Mouse (Mus musculus) stomach, embryonic 16.5 days (tissue): Measurements from ENCODE around the gene Clec1a. TPM values are rescaled to one million over a fixed set of nuclear protein-coding genes. Genes with fewer than 3 reads are reported as not detected.
"Not testable (repeated sequence)": the region's sequence is repeated elsewhere in the genome, so short reads cannot be mapped to it uniquely, and the experiment has no call there.

Experiments
- ATAC-seq: fragments of 200-750 bp; cut with Nextera tagmentation; 2 replicates; pipeline ENCODE4 v1.8.0; 2017; ENCODE audit warnings: moderate number of reproducible peaks, moderate TSS enrichment; ENCODE audit not compliant: insufficient read depth, low FRiP score
- H3K27ac ChIP-seq: fragments of 300-500 bp; sonication (generic); 2 replicates; pipeline ENCODE4 v1.5.1; 2014; ENCODE audit warnings: low read length
- H3K27me3 ChIP-seq: fragments of 300-500 bp; sonication (generic); 2 replicates; pipeline ENCODE4 v1.6.1; 2014; ENCODE audit warnings: low read length, control low read depth, mixed read lengths; ENCODE audit not compliant: control insufficient read depth, insufficient read depth
- H3K36me3 ChIP-seq: fragments of 300-500 bp; sonication (generic); 2 replicates; pipeline ENCODE4 v1.6.1; 2014; ENCODE audit warnings: low read length; ENCODE audit not compliant: control insufficient read depth, insufficient read depth
- H3K4me1 ChIP-seq: fragments of 300-500 bp; sonication (generic); 2 replicates; pipeline ENCODE4 v1.6.1; 2014; ENCODE audit warnings: low read length, control low read depth, mixed read lengths; ENCODE audit not compliant: control insufficient read depth, insufficient read depth
- H3K4me2 ChIP-seq: fragments of 300-500 bp; sonication (generic); 2 replicates; pipeline ENCODE4 v1.6.1; 2014; ENCODE audit warnings: low read depth, low read length, mixed read lengths
- H3K4me3 ChIP-seq: fragments of 300-500 bp; sonication (generic); replicated peaks from 2 replicates; pipeline ENCODE4 v1.5.1; 2014; ENCODE audit warnings: mild to moderate bottlenecking, low read length
- H3K9ac ChIP-seq: fragments of 300-500 bp; sonication (generic); 2 replicates; pipeline ENCODE4 v1.6.1; 2014; ENCODE audit warnings: low read length
- H3K9me3 ChIP-seq: fragments of 300-500 bp; sonication (generic); replicated peaks from 2 replicates; pipeline ENCODE4 v1.6.1; 2016; ENCODE audit warnings: low read length, control low read depth; ENCODE audit not compliant: control insufficient read depth
- WGBS: fragments of 180-500 bp; shearing (Covaris S2); extraction: QIAGEN DNeasy Blood & Tissue Kit; methylation state at CpG from one replicate; pipeline ENCODE4 v1.1.7; 2014; 5-methylcytosine and 5-hydroxymethylcytosine counted together
- polyA plus RNA-seq: library from polyadenylated mRNA; unstranded; fragments of >200 nt; fragmentation: Nextera tagmentation; extraction: Ambion mirVana; gene quantifications from 2 replicates; pipeline ENCODE4 v1.2.1, GENCODE M21; 2015

Gene Clec1a
- polyA plus RNA-seq: 3.3 and 3.6 TPM in 2 replicates

GRCm38 (mm10) chr6:129451411-129452039 is at the start of gene Clec1a:
Clec1a (minus strand) TSS chr6:129452000.
- Histone ChIP-seq H3K9me3 (no peaks in the 10 kb centered on the region), H3K4me1 (no peaks in the 10 kb centered on the region), H3K27me3 (no peaks in the 10 kb centered on the region), H3K9ac (no peak within 1 kb of the TSS), H3K4me2 (peak within 1 kb of the TSS; percentile 19; the same call in 1 of the 2 replicates), H3K36me3 (no peaks in the 10 kb centered on the region), H3K27ac (no peak within 1 kb of the TSS), H3K4me3 (no peak within 1 kb of the TSS)
- no peak for ATAC-seq
- WGBS: 55% methylated on average over 13 of the region's 13 CpGs

GRCm38 (mm10) chr6:129499516-129499915 is 47.7 kb upstream of the Clec1a start:
- not testable (repeated sequence) for H3K4me3 ChIP-seq, ATAC-seq, H3K27me3 ChIP-seq, H3K9ac ChIP-seq, H3K27ac ChIP-seq, H3K36me3 ChIP-seq, H3K4me1 ChIP-seq, H3K4me2 ChIP-seq, H3K9me3 ChIP-seq
- 89% methylated on average over 1 of the region's 1 CpGs for WGBS

GRCm38 (mm10) chr6:129497345-129498218 is 45.8 kb upstream of the Clec1a start:
- H3K9ac ChIP-seq: no peak overlapping the region
- WGBS: 70% methylated on average over 3 of the region's 3 CpGs
- H3K4me2 ChIP-seq: no peak overlapping the region
- no peaks in the 10 kb centered on the region for H3K36me3 ChIP-seq
- 0 out of 2 replicates have a peak, but pooled peaks cover 3% of the 10 kb centered on the region for H3K9me3 ChIP-seq
- no peaks in the 10 kb centered on the region for H3K4me1 ChIP-seq
- no peak for ATAC-seq
- no peak overlapping the region for H3K27ac ChIP-seq
- H3K4me3 ChIP-seq: no peak overlapping the region
- no peaks in the 10 kb centered on the region for H3K27me3 ChIP-seq

- Histone ChIP-seq H3K4me3 (no peak overlapping the region), H3K4me2 (no peak overlapping the region), H3K27ac (no peak overlapping the region), H3K27me3 (no peaks in the 10 kb centered on the region), H3K4me1 (no peaks in the 10 kb centered on the region), H3K36me3 (no peaks in the 10 kb centered on the region), H3K9ac (no peak overlapping the region), H3K9me3 (no peaks in the 10 kb centered on the region)
- ATAC-seq: no peak
- 73% methylated on average over 4 of the region's 4 CpGs for WGBS
Measured at GRCm38 (mm10) chr6:129494924-129495323, 43.1 kb upstream of the Clec1a start.

- WGBS: 58% methylated on average over 8 of the region's 8 CpGs
- Histone ChIP-seq H3K9ac (no peak overlapping the region), H3K36me3 (no peaks in the 10 kb centered on the region), H3K27me3 (no peaks in the 10 kb centered on the region), H3K4me2 (no peak overlapping the region), H3K27ac (no peak overlapping the region), H3K4me3 (no peak overlapping the region), H3K9me3 (no peaks in the 10 kb centered on the region), H3K4me1 (no peaks in the 10 kb centered on the region)
- no peak for ATAC-seq
Measured at GRCm38 (mm10) chr6:129480089-129480958, 28.5 kb upstream of the Clec1a start.

GRCm38 (mm10) chr6:129476404-129477126 is 24.8 kb upstream of the Clec1a start:
- Histone ChIP-seq H3K9ac (no peak overlapping the region), H3K4me2 (no peak overlapping the region), H3K36me3 (no peaks in the 10 kb centered on the region), H3K4me3 (no peak overlapping the region), H3K27ac (no peak overlapping the region), H3K9me3 (no peaks in the 10 kb centered on the region), H3K27me3 (no peaks in the 10 kb centered on the region), H3K4me1 (no peaks in the 10 kb centered on the region)
- 24% methylated on average over 13 of the region's 13 CpGs for WGBS
- ATAC-seq: no peak

GRCm38 (mm10) chr6:129472627-129473026 is 20.8 kb upstream of the Clec1a start:
- no peak for ATAC-seq
- Histone ChIP-seq H3K27ac (no peak overlapping the region), H3K4me1 (no peaks in the 10 kb centered on the region), H3K4me3 (no peak overlapping the region), H3K27me3 (no peaks in the 10 kb centered on the region), H3K4me2 (no peak overlapping the region), H3K9ac (no peak overlapping the region), H3K9me3 (no peaks in the 10 kb centered on the region), H3K36me3 (no peaks in the 10 kb centered on the region)
- WGBS: 71% methylated on average over 5 of the region's 5 CpGs

- no peak for ATAC-seq
- Histone ChIP-seq H3K4me3 (no peak overlapping the region), H3K36me3 (no peaks in the 10 kb centered on the region), H3K27ac (no peak overlapping the region), H3K9ac (no peak overlapping the region), H3K4me1 (no peaks in the 10 kb centered on the region), H3K27me3 (no peaks in the 10 kb centered on the region), H3K9me3 (no peaks in the 10 kb centered on the region), H3K4me2 (no peak overlapping the region)
- 84% methylated on average over 6 of the region's 6 CpGs for WGBS
Measured at GRCm38 (mm10) chr6:129471386-129471785, 19.6 kb upstream of the Clec1a start.
